Mouse (Mus musculus) testis, adult 2 months (tissue): ENCODE measurements around the gene Ell3. TPM values are rescaled to one million over a fixed set of nuclear protein-coding genes. Genes with fewer than 3 reads are reported as not detected.

Experiments
- H3K27ac ChIP-seq: fragments of 200-500 bp; 2 replicates; pipeline ENCODE4 v1.5.1; 2012; ENCODE audit warnings: low read depth, low read length; ENCODE audit not compliant: control insufficient read depth, insufficient read depth
- H3K27me3 ChIP-seq: fragments of 200-500 bp; 2 replicates; pipeline ENCODE4 v1.6.1; 2012; ENCODE audit warnings: mild to moderate bottlenecking, low read length, moderate library complexity; ENCODE audit not compliant: control insufficient read depth, insufficient read depth
- H3K36me3 ChIP-seq: fragments of 200-500 bp; 2 replicates; pipeline ENCODE4 v1.6.1; 2012; ENCODE audit warnings: mild to moderate bottlenecking, low read length; ENCODE audit not compliant: control insufficient read depth, insufficient read depth
- H3K4me1 ChIP-seq: fragments of 200-500 bp; 2 replicates; pipeline ENCODE4 v1.6.1; 2012; ENCODE audit warnings: low read length; ENCODE audit not compliant: control insufficient read depth, insufficient read depth
- H3K4me3 ChIP-seq: fragments of 200-500 bp; 2 replicates; pipeline ENCODE4 v1.5.1; 2012; ENCODE audit warnings: low read depth, mild to moderate bottlenecking, low read length, moderate library complexity, mixed read lengths; ENCODE audit not compliant: control insufficient read depth
- CTCF ChIP-seq: fragments of 200-500 bp; IDR thresholded peaks from 2 replicates; pipeline ENCODE4 v1.5.1; 2012; ENCODE audit warnings: low read depth, mild to moderate bottlenecking, inconsistent platforms, low read length, moderate library complexity; ENCODE audit not compliant: control insufficient read depth, insufficient read depth, insufficient replicate concordance
- POLR2A ChIP-seq: fragments of 200-500 bp; IDR thresholded peaks from 2 replicates; pipeline ENCODE4 v1.6.1; 2012; ENCODE audit warnings: low read depth, mild to moderate bottlenecking, inconsistent platforms, low read length, moderate library complexity; ENCODE audit not compliant: control insufficient read depth
- polyA plus RNA-seq: library from polyadenylated mRNA; depleted of rRNA; stranded (reverse); fragments of >200 nt; gene quantifications from 2 replicates; pipeline ENCODE4 v1.2.3, GENCODE M21; 2012

Gene Ell3
- polyA plus RNA-seq, 1 experiment, result 5.8 TPM

GRCm38 (mm10) chr2:121443068-121443349 lies 1.1 kb downstream of the Ell3 start:
- Histone ChIP-seq H3K4me3 (no peak overlapping the region; the same call in 1 of the 2 replicates), H3K36me3 (no peaks in the 10 kb centered on the region), H3K27ac (no peak overlapping the region), H3K27me3 (no peaks in the 10 kb centered on the region), H3K4me1 (peaks cover 12% of the 10 kb centered on the region)
- no peak for TF ChIP-seq POLR2A
- TF ChIP-seq CTCF, result no peak

- Histone ChIP-seq H3K27ac (no peak overlapping the region), H3K27me3 (no peaks in the 10 kb centered on the region), H3K4me1 (peaks cover 8% of the 10 kb centered on the region), H3K4me3 (peak overlapping the region; percentile 64), H3K36me3 (no peaks in the 10 kb centered on the region)
- TF ChIP-seq POLR2A, result no peak
Observed at GRCm38 (mm10) chr2:121442259-121443067, 1.6 kb downstream of the Ell3 start.

- Histone ChIP-seq H3K36me3 (no peaks in the 10 kb centered on the region), H3K27me3 (no peaks in the 10 kb centered on the region), H3K4me1 (peaks cover 8% of the 10 kb centered on the region), H3K4me3 (peak overlapping the region; percentile 64; the same call in 1 of the 2 replicates), H3K27ac (no peak overlapping the region)
- TF ChIP-seq POLR2A (no peak), CTCF (no peak)
Observed at GRCm38 (mm10) chr2:121441800-121442199, 2.3 kb downstream of the Ell3 start.

- no peak overlapping the region for H3K4me3 ChIP-seq
- peaks cover 5% of the 10 kb centered on the region for H3K4me1 ChIP-seq
- H3K27ac ChIP-seq, result no peak overlapping the region
- H3K36me3 ChIP-seq, result no peaks in the 10 kb centered on the region
- TF ChIP-seq CTCF (no peak), POLR2A (no peak)
- H3K27me3 ChIP-seq, result no peaks in the 10 kb centered on the region
Observed at GRCm38 (mm10) chr2:121440834-121441605, 3.1 kb downstream of the Ell3 start.

GRCm38 (mm10) chr2:121439746-121440145 lies 4.3 kb downstream of the Ell3 start:
- TF ChIP-seq CTCF (no peak), POLR2A (no peak)

GRCm38 (mm10) chr2:121434854-121435253 lies 9.2 kb downstream of the Ell3 start:
- no peaks in the 10 kb centered on the region for H3K4me1 ChIP-seq
- H3K27ac ChIP-seq, result no peak overlapping the region
- H3K4me3 ChIP-seq, result no peak overlapping the region
- H3K36me3 ChIP-seq, result no peaks in the 10 kb centered on the region; the same call in none of the 2 replicates
- no peak for TF ChIP-seq CTCF
- no peak for TF ChIP-seq POLR2A
- no peaks in the 10 kb centered on the region for H3K27me3 ChIP-seq

More at GRCm38 (mm10) chr2:121439746-121440145, 4.3 kb downstream of the Ell3 start:
- Histone ChIP-seq H3K27ac (no peak overlapping the region), H3K4me1 (peaks cover 5% of the 10 kb centered on the region), H3K27me3 (no peaks in the 10 kb centered on the region), H3K4me3 (no peak overlapping the region), H3K36me3 (no peaks in the 10 kb centered on the region; the same call in 1 of the 2 replicates)

GRCm38 (mm10) chr2:121425890-121426289 lies 18.2 kb downstream of the Ell3 start:
- H3K4me1 ChIP-seq, result no peaks in the 10 kb centered on the region
- TF ChIP-seq CTCF (no peak), POLR2A (no peak)
- H3K4me3 ChIP-seq, result no peak overlapping the region
- H3K27me3 ChIP-seq, result no peaks in the 10 kb centered on the region
- no peaks in the 10 kb centered on the region; the same call in 1 of the 2 replicates for H3K36me3 ChIP-seq
- no peak overlapping the region for H3K27ac ChIP-seq
